Mouse (Mus musculus) gastrocnemius, postnatal 4 days (tissue): ENCODE results near the gene Zfp651. TPM values are rescaled to one million over a fixed set of nuclear protein-coding genes. Genes with fewer than 3 reads are reported as not detected.
A peak's percentile ranks its signal among the peaks of the same experiment; 100 is the strongest.

Experiments used
- DNase-seq, 2 experiments: peaks; one replicate each; pipeline ENCODE4 v3.0.0; 2021 to 2022; ENCODE audit warnings: low spot score in 2 of 2, mixed read lengths in 2 of 2
- total RNA-seq, 2 experiments: library from RNA; stranded (reverse); gene quantifications; 2 replicates each; pipeline ENCODE4 v1.2.3; 2021

Gene Zfp651
- total RNA-seq, 2 experiments from 2014 or later: 88.6 to 91.6 TPM

- DNase-seq: no peak
These were observed 49.4 kb downstream of the Zfp651 start for GRCm38 (mm10) chr9:121808511-121808910.

- no peak for DNase-seq
These were observed 51.1 kb downstream of the Zfp651 start for GRCm38 (mm10) chr9:121810081-121810821.

DNA sequence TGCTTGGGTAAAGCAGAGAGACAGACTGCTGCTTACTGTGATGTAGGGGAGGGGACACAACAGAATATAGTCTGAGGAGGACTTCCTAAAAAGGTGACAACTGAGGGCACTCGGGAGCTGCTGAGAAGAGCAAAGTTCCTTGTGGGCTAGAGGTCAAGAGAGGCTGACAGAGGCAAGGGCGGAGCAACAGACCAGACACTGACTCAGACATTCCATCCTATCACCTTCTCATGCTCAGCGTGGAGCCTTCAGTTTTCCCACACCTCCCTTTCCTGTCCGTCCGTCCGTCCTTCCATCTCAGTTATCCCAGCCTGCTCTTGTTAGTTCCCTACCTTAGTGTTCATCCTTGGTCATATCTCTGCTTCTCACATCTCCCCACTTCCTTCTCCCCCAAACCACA, 56.1 kb downstream of the Zfp651 start:
- no peak for DNase-seq

DNA sequence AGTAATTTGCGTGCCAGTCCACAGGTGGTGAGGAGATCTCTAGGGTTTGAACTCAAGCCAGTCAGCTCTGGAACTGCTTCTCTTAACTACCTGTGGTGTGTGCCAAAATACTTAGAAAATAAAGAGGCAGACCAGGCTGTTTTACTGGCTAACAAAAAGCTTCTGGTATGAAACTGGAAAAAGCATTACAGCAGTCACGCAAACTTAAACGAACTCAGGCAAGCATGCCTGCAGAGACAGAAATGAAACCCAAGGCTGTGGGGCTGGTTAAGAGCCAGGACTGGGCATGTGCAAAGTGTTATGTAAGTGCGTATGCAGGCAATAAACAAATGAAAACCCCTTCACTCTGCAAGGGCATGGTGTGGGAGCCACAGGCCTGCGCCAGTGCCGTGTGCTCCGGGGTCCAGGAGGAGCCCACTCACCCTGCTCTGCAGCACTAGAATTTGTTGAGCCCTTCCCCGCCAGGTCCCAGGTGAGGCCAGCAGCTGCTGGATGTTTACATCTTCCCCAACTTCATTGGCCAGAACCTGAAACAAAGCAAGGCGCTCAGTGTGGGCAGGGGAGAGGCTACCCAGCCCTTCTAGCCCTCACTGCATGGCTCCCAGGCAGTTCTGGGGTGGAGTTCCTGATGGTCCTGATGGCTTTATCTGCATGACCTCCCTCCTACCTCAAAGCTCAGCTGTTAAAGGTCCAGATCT, 60.1 kb downstream of the Zfp651 start:
- peak in 1 of 2 experiments; percentile 42 for DNase-seq

DNA sequence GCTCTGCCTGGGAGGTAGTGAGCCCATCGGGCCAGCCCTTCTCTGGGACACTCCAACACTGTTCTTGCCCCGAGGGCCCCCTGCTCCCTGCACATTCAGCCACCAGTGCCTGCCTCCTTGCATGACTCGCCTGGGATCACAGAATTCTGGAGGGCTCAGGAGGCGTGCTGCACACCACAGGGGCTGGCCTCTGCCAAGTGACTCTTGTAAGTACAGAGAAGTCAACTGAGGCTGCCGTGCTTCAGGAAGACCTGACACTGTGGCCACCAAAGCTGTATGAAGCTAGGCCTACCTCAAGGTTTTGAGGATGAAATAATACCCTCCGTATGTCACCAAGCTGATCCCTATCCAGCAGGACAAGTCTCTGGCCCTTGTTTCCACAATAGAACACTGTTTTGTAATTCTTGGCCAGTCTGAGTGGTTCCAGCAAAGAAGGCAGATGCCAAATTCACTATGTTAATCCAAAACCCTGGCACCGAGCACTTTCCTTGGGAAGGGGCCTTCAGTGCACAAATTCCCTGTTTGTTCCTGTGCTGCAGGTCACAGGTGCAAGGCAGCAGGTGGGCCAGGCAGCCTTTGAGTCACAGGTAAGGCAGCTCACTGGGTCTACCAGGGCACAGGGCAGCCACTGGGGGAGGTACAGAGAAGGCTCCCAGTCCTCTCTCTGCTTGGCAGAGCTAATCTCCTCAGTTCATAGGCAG, 60.8 kb downstream of the Zfp651 start:
- DNase-seq: no peak

DNA sequence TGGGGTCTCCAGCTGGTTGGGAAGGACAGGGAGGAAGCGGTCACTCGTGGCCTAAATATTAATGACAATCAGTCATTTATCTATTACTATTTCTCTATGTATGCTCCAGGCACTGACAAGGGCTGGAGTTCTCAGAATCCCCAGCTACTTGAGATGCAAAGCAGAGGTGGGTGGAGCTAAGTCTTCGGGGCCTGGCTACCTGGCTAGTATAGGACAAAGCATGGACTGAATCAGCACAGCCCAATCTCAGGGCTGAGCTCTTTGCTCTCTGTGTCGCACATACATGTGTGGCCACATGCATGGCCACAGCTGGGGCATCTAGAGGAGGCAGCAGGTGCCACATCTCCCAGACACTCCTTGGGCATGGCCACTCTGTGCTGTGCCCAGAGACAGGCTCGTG, 61.6 kb downstream of the Zfp651 start:
- DNase-seq: no peak

Other genes with a start within 250 kb of the Zfp651 start
- gene Lyzl4, start 117.2 kb upstream of the Zfp651 start, total RNA-seq: 1 to 10 TPM in 1 of 2 experiments, under 1 TPM in 1; 0.81 to 1.2 TPM
- gene Vipr1, start 116.6 kb upstream of the Zfp651 start, total RNA-seq: under 1 TPM; 0.21 to 0.66 TPM
- gene Sec22c, start 53.8 kb upstream of the Zfp651 start, total RNA-seq: 1 to 10 TPM; 6.8 to 8.5 TPM
- 10 to 100 TPM; 80.4 to 80.8 TPM for gene Ss18l2, start 49.0 kb upstream of the Zfp651 start, total RNA-seq
- 100 to 1,000 TPM in 1 of 2 experiments, 10 to 100 TPM in 1; 75.2 to 104 TPM for gene Nktr, start 40.2 kb upstream of the Zfp651 start, total RNA-seq
- gene Klhl40, start 18.3 kb downstream of the Zfp651 start, total RNA-seq: 100 to 1,000 TPM; 143 TPM
- 100 to 1,000 TPM; 164 to 169 TPM for gene Hhatl, start 33.2 kb downstream of the Zfp651 start, total RNA-seq
- gene Ccdc13, start 80.1 kb downstream of the Zfp651 start, total RNA-seq: under 1 TPM in 1 of 2 experiments, not detected in 1; 0.88 TPM
- 10 to 100 TPM; 61.4 to 67.0 TPM for gene Higd1a, start 99.0 kb downstream of the Zfp651 start, total RNA-seq
- gene Ackr2, start 139.0 kb downstream of the Zfp651 start, total RNA-seq: 1 to 10 TPM; 1.8 to 1.9 TPM
- under 1 TPM in 1 of 2 experiments, not detected in 1; 0.26 TPM for gene Cyp8b1, start 157.0 kb downstream of the Zfp651 start, total RNA-seq
- 10 to 100 TPM; 10.6 to 11.4 TPM for gene Fam198a, start 191.7 kb downstream of the Zfp651 start, total RNA-seq
- gene Pomgnt2, start 237.8 kb downstream of the Zfp651 start, total RNA-seq: 1 to 10 TPM; 7.8 to 8.7 TPM